Mouse (Mus musculus) E14TG2a.4 (cell line): Measurements from ENCODE around the gene Hivep2.

Experiments used
- CTCF ChIP-seq: conservative IDR thresholded peaks from 2 replicates; pipeline ENCODE4 v1.5.1; 2014; ENCODE audit warnings: low read length
- NANOG ChIP-seq: IDR thresholded peaks from 2 replicates; pipeline ENCODE4 v1.6.1; 2014; ENCODE audit warnings: borderline replicate concordance, low read length, mixed read lengths

GRCm38 (mm10) chr10:14056057-14056456, 90.2 kb downstream of the Hivep2 start:
- TF ChIP-seq CTCF (no peak), NANOG (no peak)
